Mouse (Mus musculus) lung, postnatal 0 days (tissue): ENCODE measurements around the gene Sestd1.

ENCODE experiments used
- CTCF ChIP-seq: IDR thresholded peaks from 2 replicates; pipeline ENCODE4 v1.5.1; 2016; ENCODE audit warnings: antibody characterized with exemption, mild to moderate bottlenecking
- EP300 ChIP-seq: IDR thresholded peaks from 2 replicates; pipeline ENCODE4 v1.6.1; 2016; ENCODE audit warnings: antibody characterized with exemption, mild to moderate bottlenecking, control low read depth

GRCm38 (mm10) chr2:77289701-77290100 is 9.3 kb upstream of the Sestd1 start:
- TF ChIP-seq CTCF (no peak), EP300 (no peak)
